Mouse (Mus musculus) gastrocnemius, adult 2 months (tissue): ENCODE results near the gene Ptchd3. TPM values are rescaled to one million over a fixed set of nuclear protein-coding genes. Genes with fewer than 3 reads are reported as not detected.

Experiments used
- DNase-seq: peaks from one replicate; pipeline ENCODE4 v3.0.0; 2022
- H3K27ac ChIP-seq: fragments of 200-600 bp; 2 replicates; pipeline ENCODE4 v1.8.1; 2022; ENCODE audit warnings: mild to moderate bottlenecking
- H3K4me3 ChIP-seq: fragments of 200-600 bp; 2 replicates; pipeline ENCODE4 v1.8.1; 2022; ENCODE audit warnings: mild to moderate bottlenecking, moderate library complexity
- CTCF ChIP-seq: fragments of 200-600 bp; IDR thresholded peaks from 2 replicates; pipeline ENCODE4 v1.8.1; 2022; ENCODE audit warnings: antibody characterized with exemption, mild to moderate bottlenecking, moderate library complexity
- intact Hi-C: fragments of 180-260 bp; cut with DNase I; formaldehyde crosslinking; loops from one replicate; pipeline ENCODE4 v1.15.1; 2025
- total RNA-seq, 2 experiments: library from RNA; stranded (reverse); gene quantifications; 2 replicates each; pipeline ENCODE4 v1.2.3; 2021

Ptchd3 gene
- total RNA-seq, 2 experiments from 2014 or later: not detected

DNA sequence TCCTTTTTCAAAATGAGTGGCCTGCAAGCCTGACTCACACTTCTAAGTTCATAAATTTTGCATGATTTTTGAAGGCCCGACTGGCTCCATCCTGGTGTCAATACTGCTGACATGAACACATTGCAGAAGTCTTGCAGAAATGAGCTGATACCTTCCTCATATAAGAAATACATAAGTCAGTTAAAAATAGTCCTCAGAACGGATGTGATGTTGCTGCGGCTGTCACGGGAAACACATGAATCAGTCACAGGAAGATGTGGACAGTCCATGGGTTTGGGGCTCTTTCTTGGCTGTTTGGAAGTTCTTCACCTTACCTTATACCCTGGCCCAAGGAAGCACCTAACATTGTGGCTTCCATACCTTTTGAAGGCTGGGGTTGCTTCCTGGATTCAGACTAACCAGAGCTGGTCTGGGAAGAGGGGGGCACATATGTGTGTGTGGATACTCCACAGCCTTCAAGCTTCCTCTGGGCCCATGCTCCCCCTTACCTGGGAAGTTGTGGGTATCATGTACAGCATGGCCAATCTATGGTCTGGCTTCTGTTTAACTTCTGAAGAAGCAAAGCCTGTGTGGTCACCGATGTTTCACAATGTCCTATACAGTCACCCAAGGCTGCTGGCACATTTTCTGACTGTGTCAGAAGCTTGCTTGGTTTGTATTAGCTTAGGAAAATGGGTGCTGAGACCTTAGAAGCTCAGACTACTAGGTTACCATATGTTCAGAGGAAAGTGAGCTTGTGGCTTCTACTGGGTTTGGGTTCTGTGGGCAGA, 25.6 kb upstream of the Ptchd3 start:
- H3K27ac ChIP-seq: no peak overlapping the region; the same call in 1 of the 2 replicates
- DNase-seq: no peak
- intact Hi-C loops: loop anchor here (5.0 kb wide), 1 partner anchor 102 kb away; the partner anchor contains the start of gene Metrnl
- no peak overlapping the region for H3K4me3 ChIP-seq
- no peak for TF ChIP-seq CTCF

DNA sequence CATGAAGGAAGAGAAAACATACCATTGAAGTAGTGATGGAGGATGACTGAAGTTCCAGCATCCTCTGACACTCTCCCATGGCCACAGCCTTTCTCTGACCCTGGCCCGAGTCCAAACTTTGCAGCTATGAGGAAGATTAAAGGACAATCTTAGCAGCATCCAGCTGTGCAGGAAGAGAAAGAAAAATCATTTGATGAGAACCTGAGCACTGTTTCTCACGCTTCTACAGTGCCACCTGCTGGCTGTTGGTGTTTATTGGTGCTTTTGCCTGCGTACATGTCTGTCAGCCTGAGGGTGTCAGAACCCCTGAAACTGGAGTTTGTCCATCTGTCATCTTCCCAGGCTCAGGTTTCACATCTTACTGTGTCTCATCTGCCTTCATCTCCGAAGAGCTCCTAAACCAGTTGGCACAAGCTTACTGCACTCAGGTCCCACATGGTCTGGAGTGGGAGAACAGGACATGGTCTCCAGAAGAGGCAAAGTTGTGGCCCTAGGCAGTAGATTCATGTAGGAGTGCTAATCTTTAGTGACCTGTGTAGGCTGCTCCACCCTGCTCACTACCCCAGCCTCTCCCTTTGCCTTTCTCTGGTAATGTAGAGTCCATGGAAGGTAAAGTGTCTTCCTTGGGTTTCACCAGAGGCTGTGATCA, 21.7 kb upstream of the Ptchd3 start:
- intact Hi-C loops: loop anchor here (1.0 to 5.0 kb wide), 4 partner anchors 106 to 335 kb away; partner anchors contain the start of gene Metrnl
- Histone ChIP-seq H3K27ac (no peak overlapping the region), H3K4me3 (no peak overlapping the region)
- TF ChIP-seq CTCF: peak; percentile 88
- DNase-seq: peak; percentile 82

DNA sequence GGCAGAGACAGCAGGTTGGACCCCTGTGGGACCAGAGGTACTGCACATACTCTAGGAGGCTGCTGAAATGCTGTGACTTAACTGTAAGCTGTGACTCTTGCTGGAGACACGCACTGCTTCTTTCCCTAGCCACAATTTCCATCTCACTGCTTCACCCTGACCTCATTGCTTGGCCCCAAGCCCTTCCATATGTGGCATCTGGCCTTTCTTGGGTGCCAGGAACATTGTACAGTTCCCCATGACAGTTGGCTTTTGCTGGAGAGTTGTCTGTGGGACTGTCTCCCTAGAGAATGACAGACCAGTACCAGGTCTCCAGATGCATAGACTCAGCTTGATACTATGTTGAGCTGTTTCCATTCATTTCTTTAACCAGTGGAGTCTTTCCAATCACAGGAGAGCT, 21.2 kb upstream of the Ptchd3 start:
- Histone ChIP-seq H3K4me3 (no peak overlapping the region), H3K27ac (no peak overlapping the region)
- DNase-seq: no peak
- intact Hi-C loops: loop anchor here (1.0 to 5.0 kb wide), 4 partner anchors 107 to 336 kb away; partner anchors contain the start of gene Metrnl
- TF ChIP-seq CTCF: no peak

DNA sequence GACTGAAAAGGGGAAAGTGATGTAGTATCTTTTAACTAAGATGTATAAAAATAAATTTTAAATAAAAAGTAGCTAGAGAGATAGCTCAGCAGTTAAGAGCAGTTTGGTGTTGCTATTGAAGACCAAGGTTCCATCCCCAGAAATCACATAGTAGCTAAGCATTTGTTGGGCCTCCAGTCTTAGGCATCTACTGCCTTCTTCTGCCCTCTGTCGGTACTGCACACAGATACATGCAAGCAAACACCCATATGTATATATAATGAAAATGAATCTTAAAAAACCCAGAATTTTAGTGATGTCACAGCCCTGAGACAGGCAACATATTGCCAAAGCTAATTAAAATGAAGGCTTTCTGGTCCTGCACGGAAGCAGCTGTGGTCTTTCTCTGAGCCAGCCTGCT, 15.9 kb downstream of the Ptchd3 start:
- intact Hi-C loops: no loop called here
- TF ChIP-seq CTCF: peak; percentile 34
- DNase-seq: no peak
- no peak overlapping the region for H3K4me3 ChIP-seq
- H3K27ac ChIP-seq: no peak overlapping the region

DNA sequence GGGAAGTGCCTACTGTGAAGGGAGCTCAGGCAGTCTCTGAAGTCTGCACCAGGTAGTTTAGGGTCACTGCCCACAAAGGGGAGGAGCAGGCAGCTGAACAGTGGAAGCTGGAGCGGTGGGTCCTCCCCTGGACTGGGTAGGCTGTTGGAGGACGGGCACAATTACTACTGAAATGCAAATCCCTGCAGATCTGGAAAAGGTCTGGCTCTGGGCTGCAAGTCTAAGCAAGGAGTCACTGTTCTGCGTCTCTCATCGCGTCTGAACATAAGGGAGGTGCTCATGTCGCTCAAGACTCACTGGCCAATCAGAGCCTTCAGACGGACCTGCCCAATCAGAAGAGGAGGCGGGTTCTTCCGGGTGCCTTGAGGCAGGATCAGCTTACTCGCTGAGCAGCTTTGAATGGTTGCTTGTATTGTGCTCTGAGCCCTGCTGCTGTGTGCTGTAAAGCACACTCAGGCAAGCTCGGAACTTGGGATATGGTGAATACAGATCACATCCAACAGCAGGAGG, 17.8 kb downstream of the Ptchd3 start:
- peak; percentile 44 for DNase-seq
- no peak for TF ChIP-seq CTCF
- Histone ChIP-seq H3K27ac (no peak overlapping the region), H3K4me3 (peak overlapping the region; percentile 61)
- intact Hi-C loops: no loop called here

Other genes with a start within 250 kb of the Ptchd3 start
- 1 to 10 TPM; 2.2 to 3.0 TPM for gene B3gntl1, start 157.1 kb upstream of the Ptchd3 start, total RNA-seq
- 10 to 100 TPM in 1 of 2 experiments, 1 to 10 TPM in 1; 7.8 to 13.7 TPM for gene Metrnl, start 128.7 kb upstream of the Ptchd3 start, total RNA-seq